Mouse (Mus musculus): ENCODE results near the gene Smyd3. TPM values are rescaled to one million over a fixed set of nuclear protein-coding genes. Genes with fewer than 3 reads are reported as not detected.

Smyd3 gene
- total and polyA plus RNA-seq, 2 experiments from 2014 or later, result 15.8 to 28.4 TPM

DNA sequence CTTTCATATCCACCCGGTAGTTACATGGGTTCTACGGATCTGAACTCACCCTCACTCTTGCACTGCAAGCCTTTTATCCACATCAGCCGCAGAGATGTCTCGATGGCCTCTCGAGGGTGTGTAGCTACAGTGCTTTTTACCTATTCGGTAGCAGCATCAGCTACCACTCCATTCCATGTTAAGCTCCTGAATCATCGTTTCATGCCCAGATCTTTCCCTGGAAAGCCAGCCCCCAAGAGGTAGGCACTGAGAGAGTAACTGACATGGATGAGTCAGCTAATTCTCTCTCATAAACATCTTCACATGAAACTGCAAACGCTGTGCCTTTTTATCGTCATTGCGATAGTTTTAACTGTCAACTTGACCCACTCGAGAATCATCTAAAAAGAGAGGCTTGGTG, 143.9 kb downstream of the Smyd3 start:
- Histone ChIP-seq H3K36me3 (ENCODE audit: insufficient read depth, low read length) (no peaks in the 10 kb centered on the region), H3K9me3 (ENCODE audit: low read length) (no peaks in the 10 kb centered on the region), H3K4me2 (ENCODE audit: low read depth, low read length, poor library complexity, severe bottlenecking) (no peak overlapping the region), H3K4me1 (ENCODE audit: insufficient read depth, low read length) (no peaks in the 10 kb centered on the region), H3K4me3 (ENCODE audit: low read depth, low read length) (no peak overlapping the region), H3K27me3 (ENCODE audit: insufficient read depth, low read length) (no peaks in the 10 kb centered on the region), H3K27ac (ENCODE audit: low read depth, low read length) (no peak overlapping the region), H3K9ac (replicated peaks; ENCODE audit: low read length, poor library complexity, severe bottlenecking) (no peak overlapping the region)
- WGBS, result 93% methylated on average over 11 of the region's 11 CpGs
- DNase-seq (ENCODE audit: low spot score) (no peak), ATAC-seq (ENCODE audit: low FRiP score) (no peak)
- TF ChIP-seq CTCF (IDR thresholded peaks at IDR 0.05), result no peak

DNA sequence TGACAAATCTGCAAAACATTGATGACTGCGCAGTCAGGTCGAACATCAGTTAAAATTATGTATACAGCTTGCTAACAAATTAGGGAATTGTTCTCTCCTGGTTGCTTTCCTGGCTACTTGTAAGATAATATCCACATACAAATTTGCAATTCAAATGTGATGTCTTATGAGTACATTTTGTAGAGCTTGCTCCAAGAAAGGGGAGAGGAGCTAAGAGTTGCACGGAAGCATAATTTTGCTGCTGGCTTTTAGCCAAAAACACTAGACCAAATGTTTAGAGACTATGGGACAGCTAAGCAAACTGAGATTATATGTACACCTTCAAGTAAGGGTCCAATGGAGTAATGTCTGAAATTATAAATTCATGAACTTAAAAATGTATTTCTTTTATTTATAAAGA, 146.7 kb downstream of the Smyd3 start:
- no peak overlapping the region for H3K9ac ChIP-seq (replicated peaks; ENCODE audit: low read length, poor library complexity, severe bottlenecking)
- ATAC-seq (ENCODE audit: low FRiP score) (no peak), DNase-seq (ENCODE audit: low spot score) (no peak)
- no peaks in the 10 kb centered on the region for H3K4me1 ChIP-seq (ENCODE audit: insufficient read depth, low read length)
- no peak overlapping the region for H3K4me2 ChIP-seq (ENCODE audit: low read depth, low read length, poor library complexity, severe bottlenecking)
- H3K4me3 ChIP-seq (ENCODE audit: low read depth, low read length), result no peak overlapping the region
- TF ChIP-seq CTCF (IDR thresholded peaks at IDR 0.05), result no peak
- H3K36me3 ChIP-seq (ENCODE audit: insufficient read depth, low read length), result no peaks in the 10 kb centered on the region
- no peaks in the 10 kb centered on the region for H3K9me3 ChIP-seq (ENCODE audit: low read length)
- H3K27ac ChIP-seq (ENCODE audit: low read depth, low read length), result no peak overlapping the region
- H3K27me3 ChIP-seq (ENCODE audit: insufficient read depth, low read length), result no peaks in the 10 kb centered on the region
- WGBS, result 52% methylated on average over 3 of the region's 3 CpGs

DNA sequence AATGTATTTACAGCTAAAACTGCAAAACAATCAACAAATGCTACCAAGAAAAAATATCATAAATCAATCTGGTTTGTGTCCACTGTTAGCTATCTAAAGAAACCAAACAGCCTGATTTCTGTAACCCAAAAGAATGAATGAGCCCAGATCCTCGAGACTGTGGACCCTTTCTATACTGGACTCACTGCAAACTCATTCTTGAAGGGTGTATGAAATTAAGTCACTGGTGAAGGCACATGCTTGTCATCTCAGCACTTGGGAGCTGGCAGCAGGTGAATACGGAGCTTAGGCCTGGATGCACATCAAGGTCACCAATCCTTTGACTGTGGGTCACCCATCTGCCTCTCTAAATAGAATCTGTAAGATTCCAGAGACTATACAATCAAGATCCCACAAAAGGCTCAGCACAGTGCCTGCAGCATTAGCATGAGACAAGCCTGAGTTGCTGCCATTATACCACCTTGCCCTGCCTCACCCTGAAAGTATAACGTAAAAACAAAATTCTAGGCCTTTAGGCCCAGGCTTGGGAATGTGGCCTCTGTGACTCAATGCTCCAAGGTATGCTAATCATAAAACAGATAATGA, 149.3 kb downstream of the Smyd3 start:
- H3K36me3 ChIP-seq (ENCODE audit: insufficient read depth, low read length), result no peaks in the 10 kb centered on the region
- TF ChIP-seq CTCF (IDR thresholded peaks at IDR 0.05), result no peak
- H3K4me1 ChIP-seq (ENCODE audit: insufficient read depth, low read length), result no peaks in the 10 kb centered on the region
- no peak overlapping the region for H3K9ac ChIP-seq (replicated peaks; ENCODE audit: low read length, poor library complexity, severe bottlenecking)
- no peaks in the 10 kb centered on the region for H3K9me3 ChIP-seq (ENCODE audit: low read length)
- ATAC-seq (ENCODE audit: low FRiP score) (no peak), DNase-seq (ENCODE audit: low spot score) (no peak)
- H3K4me3 ChIP-seq (ENCODE audit: low read depth, low read length), result no peak overlapping the region
- WGBS, result 76% methylated on average over 3 of the region's 3 CpGs
- no peak overlapping the region for H3K27ac ChIP-seq (ENCODE audit: low read depth, low read length)
- no peaks in the 10 kb centered on the region for H3K27me3 ChIP-seq (ENCODE audit: insufficient read depth, low read length)
- H3K4me2 ChIP-seq (ENCODE audit: low read depth, low read length, poor library complexity, severe bottlenecking), result no peak overlapping the region

DNA sequence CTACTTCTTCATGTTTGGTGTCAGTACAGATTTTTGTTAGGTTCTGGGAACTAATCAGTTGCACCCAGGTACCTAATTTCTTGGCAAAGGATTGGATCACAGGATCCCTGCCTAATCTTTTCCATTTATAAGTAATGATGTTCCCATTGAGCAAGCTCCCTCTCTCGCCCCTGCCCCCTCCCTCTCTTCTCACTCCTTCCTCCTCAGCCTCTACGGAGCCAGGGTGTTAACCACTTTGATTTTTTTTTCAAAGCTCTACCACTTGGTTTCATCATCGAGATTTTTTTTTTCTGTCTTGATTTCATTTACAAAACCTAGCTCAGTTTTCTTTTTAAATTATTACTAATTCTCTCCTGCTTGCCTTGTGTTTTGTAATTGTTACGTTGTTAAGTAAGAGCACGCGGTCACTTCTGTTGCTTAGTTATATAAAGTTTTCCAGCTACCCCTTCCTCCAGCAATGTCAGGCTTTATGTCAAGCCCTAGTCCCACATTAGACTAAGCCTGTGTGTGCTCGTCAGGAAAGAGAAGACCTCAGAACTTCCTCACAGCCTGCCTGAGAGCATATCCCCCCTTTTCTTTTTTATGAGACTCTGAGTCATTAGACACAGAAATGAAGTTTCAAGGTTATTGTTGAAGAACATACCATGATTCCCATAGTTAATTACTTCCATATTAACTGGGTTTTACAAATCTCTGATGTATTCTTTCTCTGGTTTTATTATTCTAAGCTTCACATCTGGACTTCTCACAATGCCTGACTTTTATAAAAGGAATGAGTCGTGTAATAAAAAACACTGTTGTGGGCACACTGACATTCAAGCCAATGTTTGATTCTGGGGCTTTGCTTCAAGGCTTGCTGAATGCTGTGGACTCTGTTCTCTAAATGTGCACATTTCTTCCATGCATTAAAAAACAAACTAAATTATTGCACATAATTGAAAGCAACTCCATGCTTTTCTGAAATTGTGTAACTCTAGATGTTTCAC, 156.1 kb downstream of the Smyd3 start:
- ATAC-seq (ENCODE audit: low FRiP score), result no peak

DNA sequence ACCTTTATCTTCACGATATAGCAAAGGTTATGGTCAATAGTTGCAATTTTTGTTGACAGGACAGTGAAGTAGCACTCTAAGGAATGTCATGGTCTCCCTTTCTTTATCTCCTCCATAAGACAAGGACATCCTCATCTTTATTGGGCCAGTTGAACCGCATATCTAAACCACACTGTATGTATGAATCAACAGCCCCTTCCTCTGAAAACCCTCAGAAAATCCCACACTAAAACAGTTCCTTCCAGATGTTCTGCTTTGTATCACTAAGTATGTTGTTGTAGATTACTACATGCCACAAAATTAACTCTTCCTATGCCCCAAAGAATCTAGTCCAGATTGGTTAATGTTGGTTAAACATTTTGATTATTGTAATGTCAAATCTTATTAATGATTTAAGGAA, 160.7 kb downstream of the Smyd3 start:
- H3K36me3 ChIP-seq (ENCODE audit: insufficient read depth, low read length), result no peaks in the 10 kb centered on the region
- DNase-seq (ENCODE audit: low spot score), result no peak
- H3K9ac ChIP-seq (replicated peaks; ENCODE audit: low read length, poor library complexity, severe bottlenecking), result no peak overlapping the region
- no peak for TF ChIP-seq CTCF (IDR thresholded peaks at IDR 0.05)
- no peaks in the 10 kb centered on the region for H3K4me1 ChIP-seq (ENCODE audit: insufficient read depth, low read length)
- ATAC-seq (ENCODE audit: low FRiP score), result no peak
- H3K27ac ChIP-seq (ENCODE audit: low read depth, low read length), result no peak overlapping the region
- no peaks in the 10 kb centered on the region for H3K27me3 ChIP-seq (ENCODE audit: insufficient read depth, low read length)
- H3K4me2 ChIP-seq (ENCODE audit: low read depth, low read length, poor library complexity, severe bottlenecking), result no peak overlapping the region
- H3K9me3 ChIP-seq (ENCODE audit: low read length), result no peaks in the 10 kb centered on the region
- 92% methylated on average over 2 of the region's 2 CpGs for WGBS
- H3K4me3 ChIP-seq (ENCODE audit: low read depth, low read length), result no peak overlapping the region

More for the DNA sequence above, 156.1 kb downstream of the Smyd3 start:
- no peaks in the 10 kb centered on the region for H3K4me1 ChIP-seq (ENCODE audit: insufficient read depth, low read length)
- H3K4me2 ChIP-seq (ENCODE audit: low read depth, low read length, poor library complexity, severe bottlenecking), result no peak overlapping the region
- no peak overlapping the region for H3K27ac ChIP-seq (ENCODE audit: low read depth, low read length)
- no peaks in the 10 kb centered on the region for H3K36me3 ChIP-seq (ENCODE audit: insufficient read depth, low read length)
- TF ChIP-seq CTCF (IDR thresholded peaks at IDR 0.05), result no peak
- H3K9ac ChIP-seq (replicated peaks; ENCODE audit: low read length, poor library complexity, severe bottlenecking), result no peak overlapping the region
- 68% methylated on average over 8 of the region's 8 CpGs for WGBS
- H3K9me3 ChIP-seq (ENCODE audit: low read length), result no peaks in the 10 kb centered on the region
- DNase-seq (ENCODE audit: low spot score), result no peak
- no peak overlapping the region for H3K4me3 ChIP-seq (ENCODE audit: low read depth, low read length)
- no peaks in the 10 kb centered on the region for H3K27me3 ChIP-seq (ENCODE audit: insufficient read depth, low read length)

DNA sequence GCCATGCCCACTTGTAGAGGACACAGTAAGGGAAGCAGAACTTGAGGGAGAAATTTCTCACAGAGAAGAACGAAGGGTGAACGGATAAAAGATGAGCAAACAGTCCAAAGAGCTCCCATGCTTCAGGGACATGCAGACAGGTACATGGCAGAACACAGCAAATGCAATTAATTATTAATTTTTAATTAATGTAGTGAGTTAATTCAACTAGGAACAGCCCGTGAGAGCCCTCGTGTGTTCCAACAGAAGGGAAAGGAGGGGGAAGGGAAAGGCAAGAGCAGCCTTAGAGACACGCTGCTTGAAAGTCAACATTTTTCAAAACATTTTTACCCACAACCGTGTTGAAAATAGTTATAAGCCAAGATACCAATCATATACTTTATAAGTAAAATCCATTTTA, 163.6 kb downstream of the Smyd3 start:
- ATAC-seq (ENCODE audit: low FRiP score) (no peak), DNase-seq (ENCODE audit: low spot score) (no peak)
- no peaks in the 10 kb centered on the region for H3K4me1 ChIP-seq (ENCODE audit: insufficient read depth, low read length)
- TF ChIP-seq CTCF (IDR thresholded peaks at IDR 0.05), result no peak
- no peak overlapping the region for H3K4me2 ChIP-seq (ENCODE audit: low read depth, low read length, poor library complexity, severe bottlenecking)
- no peak overlapping the region for H3K9ac ChIP-seq (replicated peaks; ENCODE audit: low read length, poor library complexity, severe bottlenecking)
- WGBS, result 78% methylated on average over 6 of the region's 6 CpGs
- H3K36me3 ChIP-seq (ENCODE audit: insufficient read depth, low read length), result no peaks in the 10 kb centered on the region
- H3K4me3 ChIP-seq (ENCODE audit: low read depth, low read length), result no peak overlapping the region
- no peak overlapping the region for H3K27ac ChIP-seq (ENCODE audit: low read depth, low read length)
- H3K9me3 ChIP-seq (ENCODE audit: low read length), result no peaks in the 10 kb centered on the region
- H3K27me3 ChIP-seq (ENCODE audit: insufficient read depth, low read length), result no peaks in the 10 kb centered on the region

Data from midbrain, postnatal 0 days (tissue).